Mouse (Mus musculus) liver (tissue): Measurements from ENCODE around the gene Dph1.

Experiments
- DNase-seq: peaks from one replicate; pipeline ENCODE4 v3.0.0-alpha.2; 2020; ENCODE audit warnings: mixed read lengths

Dph1 gene

GRCm38 (mm10) chr11:75190905-75191441, at the start of gene Dph1:
Dph1 (minus strand) TSS chr11:75191241.
- no peak for DNase-seq

- DNase-seq = peak; percentile 43
Observed at GRCm38 (mm10) chr11:75240158-75240934, 49.3 kb upstream of the Dph1 start.

- peak; percentile 88 for DNase-seq
Observed at GRCm38 (mm10) chr11:75234745-75235144, 43.7 kb upstream of the Dph1 start.

GRCm38 (mm10) chr11:75232434-75232833, 41.4 kb upstream of the Dph1 start:
- DNase-seq = no peak

GRCm38 (mm10) chr11:75231756-75232155, 40.7 kb upstream of the Dph1 start:
- peak; percentile 86 for DNase-seq

- no peak for DNase-seq
Observed at GRCm38 (mm10) chr11:75230272-75230760, 39.3 kb upstream of the Dph1 start.

GRCm38 (mm10) chr11:75229289-75229688, 38.2 kb upstream of the Dph1 start:
- DNase-seq = no peak

- DNase-seq = no peak
Observed at GRCm38 (mm10) chr11:75227632-75228031, 36.6 kb upstream of the Dph1 start.

- DNase-seq = no peak
Observed at GRCm38 (mm10) chr11:75224835-75225234, 33.8 kb upstream of the Dph1 start.

GRCm38 (mm10) chr11:75224062-75224461, 33.0 kb upstream of the Dph1 start:
- DNase-seq = no peak

- DNase-seq = no peak
Observed at GRCm38 (mm10) chr11:75220517-75221145, 29.6 kb upstream of the Dph1 start.

- no peak for DNase-seq
Observed at GRCm38 (mm10) chr11:75220115-75220514, 29.1 kb upstream of the Dph1 start.

GRCm38 (mm10) chr11:75214081-75214950, 23.3 kb upstream of the Dph1 start:
- no peak for DNase-seq

GRCm38 (mm10) chr11:75213372-75214080, 22.5 kb upstream of the Dph1 start:
- peak; percentile 74 for DNase-seq

- DNase-seq = no peak
Observed at GRCm38 (mm10) chr11:75212876-75213275, 21.8 kb upstream of the Dph1 start.

GRCm38 (mm10) chr11:75212031-75212667, 21.1 kb upstream of the Dph1 start:
- DNase-seq = no peak

GRCm38 (mm10) chr11:75210755-75211154, 19.7 kb upstream of the Dph1 start:
- DNase-seq = no peak

GRCm38 (mm10) chr11:75210093-75210492, 19.1 kb upstream of the Dph1 start:
- DNase-seq = peak; percentile 84

GRCm38 (mm10) chr11:75209363-75209762, 18.3 kb upstream of the Dph1 start:
- no peak for DNase-seq

GRCm38 (mm10) chr11:75206347-75206746, 15.3 kb upstream of the Dph1 start:
- DNase-seq = no peak

GRCm38 (mm10) chr11:75204472-75204871, 13.4 kb upstream of the Dph1 start:
- DNase-seq = no peak

- DNase-seq = no peak
Observed at GRCm38 (mm10) chr11:75203926-75204325, 12.9 kb upstream of the Dph1 start.
